Mouse (Mus musculus) megakaryocyte, embryonic 14.5 days (primary cell): ENCODE measurements at regions not wholly inside any gene's neighbourhood (a gene's known extent, or its start where the extent isn't known, plus 50 kb on each side); places are given as distances from the start of the nearest gene placed in this dataset.

Experiments used
- FLI1 ChIP-seq: IDR thresholded peaks from 2 replicates; pipeline ENCODE4 v1.6.1; 2012; ENCODE audit warnings: low read length, inconsistent platforms, mixed read lengths
- GATA1 ChIP-seq: IDR thresholded peaks from 3 replicates; pipeline ENCODE4 v1.6.1; 2012; ENCODE audit warnings: mixed read lengths, low read length, inconsistent platforms, borderline replicate concordance

DNA sequence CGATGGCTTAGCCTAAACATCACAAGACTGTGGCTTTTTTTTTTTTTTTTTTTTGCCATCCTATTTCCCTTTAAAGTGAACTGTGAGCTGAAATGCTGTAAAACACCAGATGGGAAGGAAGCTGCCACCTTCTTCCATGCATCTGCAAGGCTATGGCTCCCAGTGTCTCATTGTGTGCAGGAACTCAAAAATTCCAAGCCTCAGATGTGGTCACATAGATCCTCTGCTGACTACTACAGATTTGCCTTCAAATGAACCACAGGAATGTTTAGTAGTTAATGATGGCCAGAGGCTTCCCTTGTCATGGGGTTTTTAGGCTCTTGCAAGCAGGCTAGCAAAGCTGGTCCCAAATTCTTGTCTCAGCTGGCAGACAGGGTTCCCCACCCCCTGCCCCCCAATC lies 114.9 kb upstream of the Robo2 start:
- TF ChIP-seq GATA1 (no peak), FLI1 (no peak)
